Mouse (Mus musculus) heart, adult 10 weeks (tissue): ENCODE measurements around the gene Lhfpl5. TPM values are rescaled to one million over a fixed set of nuclear protein-coding genes. Genes with fewer than 3 reads are reported as not detected.

Source experiments
- polyA plus RNA-seq: library from polyadenylated mRNA; stranded (reverse); fragments of 350-450 nt; fragmentation: Illumina TruSeq; extraction: RNeasy Lipid Tissue Mini Kit (QIAGEN cat#74804); gene quantifications from one replicate; pipeline ENCODE4 v1.2.3, GENCODE M21; 2014; ENCODE audit warnings: low read depth, low replicate concordance

The Lhfpl5 gene
- not detected for polyA plus RNA-seq

DNA sequence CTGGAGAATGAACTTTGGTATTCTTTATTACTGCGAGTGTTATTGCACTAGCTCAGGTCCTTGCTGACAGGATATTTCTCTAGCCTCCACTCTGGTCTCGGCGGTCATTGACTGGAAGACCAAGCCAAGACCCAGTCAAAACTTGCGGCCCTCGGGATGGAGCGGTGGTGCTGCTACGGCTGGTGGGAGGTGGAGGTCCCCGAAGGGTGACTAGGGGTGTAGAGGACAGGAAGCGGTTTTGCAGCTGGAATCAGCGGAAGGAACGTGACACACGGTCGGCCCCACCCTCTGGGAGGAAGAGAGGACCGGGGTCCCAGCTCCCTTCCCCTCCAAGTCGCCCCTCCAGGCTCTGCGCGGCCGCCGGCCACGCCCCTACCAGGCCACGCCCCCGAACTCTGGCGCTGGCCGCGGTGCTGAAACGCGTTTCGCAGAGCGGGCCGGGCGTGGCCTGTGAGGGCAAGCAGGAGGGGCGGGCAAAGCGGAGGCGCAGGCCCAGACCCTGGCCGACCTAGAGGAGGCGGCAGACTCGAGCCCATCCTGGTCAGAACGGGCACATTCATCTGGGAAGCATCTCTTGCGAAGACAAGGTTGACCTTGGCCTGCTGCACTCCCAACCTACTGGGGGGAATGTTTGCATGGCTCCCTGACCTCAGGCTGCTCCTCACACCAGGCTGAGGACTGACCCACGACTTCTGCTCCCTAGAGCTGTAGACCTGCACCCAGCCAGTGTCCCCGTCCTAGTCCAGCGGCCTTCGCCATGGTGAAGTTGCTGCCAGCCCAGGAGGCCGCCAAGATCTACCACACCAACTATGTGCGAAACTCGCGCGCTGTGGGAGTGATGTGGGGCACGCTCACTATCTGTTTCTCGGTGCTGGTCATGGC lies at the start of gene Lhfpl5:
Lhfpl5 (plus strand) TSS at position 398 of the 882 bp plus-strand sequence.

GRCm38 (mm10) chr17:28530506-28530905 lies 44.9 kb upstream of the Lhfpl5 start, which contains the start of gene Armc12:
TSS of gene Armc12 (plus strand) at chr17:28530806.

DNA sequence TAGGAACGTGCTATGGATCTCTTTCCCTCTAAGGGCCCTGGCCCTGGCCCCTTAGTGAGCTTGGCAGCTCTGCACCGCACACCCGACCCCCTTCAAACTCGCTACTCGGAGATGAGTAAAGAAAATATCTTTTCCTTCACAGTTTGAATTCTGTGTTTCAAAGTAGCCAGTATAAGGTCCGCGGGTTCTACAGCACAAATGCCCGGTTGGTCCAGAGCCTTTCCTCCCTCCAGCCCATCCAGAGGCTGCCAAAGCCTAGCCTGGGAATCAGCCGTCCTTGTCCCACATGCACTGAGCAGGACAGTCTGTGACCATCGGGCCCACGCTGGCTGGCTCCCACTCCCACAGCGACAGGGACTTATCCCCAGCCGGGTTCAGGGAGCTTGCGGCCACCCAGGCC lies 26.3 kb upstream of the Lhfpl5 start, which contains the start of gene Clpsl2:
Clpsl2 (plus strand) TSS at position 301 of the 400 bp plus-strand sequence.

DNA sequence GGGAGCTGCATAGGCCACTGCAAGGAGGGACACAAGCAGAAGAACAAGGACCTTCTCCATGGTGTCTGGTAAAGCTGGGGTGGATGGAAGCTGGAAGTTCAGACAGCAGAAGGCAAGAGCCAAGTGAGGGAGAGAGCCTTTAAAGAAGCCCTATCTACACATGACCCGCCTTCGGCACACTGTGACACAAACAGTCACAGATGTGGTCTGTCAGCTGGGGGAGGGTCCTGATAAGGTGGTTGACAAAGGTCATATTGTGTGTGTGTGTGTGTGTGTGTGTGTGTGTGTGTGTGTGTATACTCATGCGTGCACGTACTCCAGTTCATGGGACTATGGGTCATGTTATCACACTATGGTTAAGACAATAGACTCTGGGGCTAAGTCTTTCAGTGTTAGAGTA lies 14.8 kb upstream of the Lhfpl5 start, which contains the start of gene Clps:
Clps (minus strand) TSS at position 169 of the 400 bp plus-strand sequence.

DNA sequence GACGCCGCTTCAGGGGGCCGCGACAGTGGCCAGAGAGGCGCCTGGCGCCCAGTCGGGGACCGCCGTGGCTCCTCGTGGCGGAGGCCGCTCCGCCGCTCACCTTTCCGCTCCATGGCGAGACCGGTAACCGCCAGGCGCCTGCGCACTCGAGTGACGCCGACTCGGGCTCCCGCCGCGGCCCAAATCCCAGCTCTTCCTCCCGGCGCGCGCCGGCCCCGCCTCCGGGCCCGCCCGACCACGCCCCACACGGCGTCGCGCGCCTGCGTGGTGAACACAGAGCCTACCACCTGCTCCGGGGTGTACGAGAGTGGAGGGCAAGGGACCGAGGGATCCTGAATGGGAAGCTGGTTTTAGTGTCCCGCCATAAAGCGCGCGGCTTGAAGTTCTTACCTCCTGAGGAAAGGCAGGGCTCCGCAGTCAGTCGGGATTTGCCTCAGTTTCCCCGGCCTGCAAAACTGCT lies 46.9 kb downstream of the Lhfpl5 start, which contains the start of gene Srpk1:
Srpk1 (minus strand) TSS at position 410 of the 460 bp plus-strand sequence.

Other genes starting within 250 kb of the Lhfpl5 start
- gene Rpl10a, start 247.2 kb upstream of the Lhfpl5 start, polyA plus RNA-seq: 427 TPM
- gene Tead3, start 224.8 kb upstream of the Lhfpl5 start, polyA plus RNA-seq: 19.4 TPM
- gene Tulp1, start 210.4 kb upstream of the Lhfpl5 start, polyA plus RNA-seq: 1.1 TPM
- 17.5 TPM for gene Fkbp5, start 58.1 kb upstream of the Lhfpl5 start, polyA plus RNA-seq
- not detected for gene Armc12, start 44.8 kb upstream of the Lhfpl5 start, polyA plus RNA-seq
- not detected for gene Clpsl2, start 26.2 kb upstream of the Lhfpl5 start, polyA plus RNA-seq
- gene Clps, start 14.9 kb upstream of the Lhfpl5 start, polyA plus RNA-seq: not detected
- gene Srpk1, start 47.1 kb downstream of the Lhfpl5 start, polyA plus RNA-seq: 22.2 TPM
- 0.31 TPM for gene Slc26a8, start 114.6 kb downstream of the Lhfpl5 start, polyA plus RNA-seq
- gene Mapk14, start 115.7 kb downstream of the Lhfpl5 start, polyA plus RNA-seq: 64.9 TPM
- gene AC170998.1, start 150.4 kb downstream of the Lhfpl5 start, polyA plus RNA-seq: not detected
- gene Mapk13, start 193.7 kb downstream of the Lhfpl5 start, polyA plus RNA-seq: 0.60 TPM
- 13.1 TPM for gene Brpf3, start 225.4 kb downstream of the Lhfpl5 start, polyA plus RNA-seq